Mouse (Mus musculus): ENCODE results near the gene Ncf4. TPM values are rescaled to one million over a fixed set of nuclear protein-coding genes. Genes with fewer than 3 reads are reported as not detected.

The Ncf4 gene
- total RNA-seq, 1 experiment, result 0.31 TPM

DNA sequence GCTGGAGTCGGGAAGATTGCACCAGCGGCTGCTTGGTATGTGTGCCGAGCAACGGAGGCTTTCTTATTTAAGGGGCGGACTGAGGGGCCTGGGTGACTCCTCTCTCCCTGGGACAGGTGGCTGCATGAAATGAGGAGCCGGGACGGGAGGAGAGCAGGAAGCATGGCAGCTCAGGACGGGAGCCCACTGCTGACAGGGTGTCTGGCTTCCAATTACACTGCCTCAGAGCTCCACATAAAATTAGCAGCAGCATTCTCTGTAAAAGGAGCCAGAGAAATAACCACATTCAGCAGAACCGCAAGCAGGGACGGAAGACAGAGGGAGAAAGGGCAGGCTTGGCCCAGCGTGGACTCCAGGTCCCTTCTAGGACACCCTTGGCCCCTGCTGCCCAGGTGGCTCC lies 3.3 kb upstream of the Ncf4 start:
- Histone ChIP-seq H3K9me3 (ENCODE audit: control insufficient read depth, insufficient read depth, low read depth, low read length) (no peaks in the 10 kb centered on the region), H3K9ac (ENCODE audit: insufficient read depth, low read depth, low read length, poor library complexity, severe bottlenecking) (no peak overlapping the region), H3K4me3 (ENCODE audit: insufficient read depth in 1 of 2, low read depth in 1 of 2, low read length in 2 of 2, poor library complexity in 1 of 2, severe bottlenecking in 1 of 2) (no peak overlapping the region), H3K36me3 (ENCODE audit: control insufficient read depth, insufficient read depth, low read length, poor library complexity, severe bottlenecking) (no peaks in the 10 kb centered on the region), H3K4me1 (ENCODE audit: control insufficient read depth in 2 of 2, insufficient read depth in 2 of 2, low read length in 2 of 2, poor library complexity in 1 of 2) (no peaks in the 10 kb centered on the region), H3K27ac (ENCODE audit: insufficient read depth, low read depth, low read length, poor library complexity, severe bottlenecking) (no peak overlapping the region)
- in situ Hi-C loops (cut with MboI; ENCODE audit: low sequenced_read_pairs in 2 of 2, unreplicated experiment in 2 of 2), result no loop called here
- no peak for DNase-seq (ENCODE audit: low read depth, low spot score)
- TF ChIP-seq ZC3H11A (IDR thresholded peaks at IDR 0.05; ENCODE audit: borderline replicate concordance, low read depth, low read length), result no peak
- TF ChIP-seq MAFK (IDR thresholded peaks at IDR 0.05; ENCODE audit: insufficient read depth, low read depth, low read length), result no peak
- no peak for TF ChIP-seq HCFC1 (IDR thresholded peaks at IDR 0.05; ENCODE audit: borderline replicate concordance, insufficient read depth, low read length)
- TF ChIP-seq ZNF384 (IDR thresholded peaks at IDR 0.05; ENCODE audit: low read depth, low read length), result no peak

DNA sequence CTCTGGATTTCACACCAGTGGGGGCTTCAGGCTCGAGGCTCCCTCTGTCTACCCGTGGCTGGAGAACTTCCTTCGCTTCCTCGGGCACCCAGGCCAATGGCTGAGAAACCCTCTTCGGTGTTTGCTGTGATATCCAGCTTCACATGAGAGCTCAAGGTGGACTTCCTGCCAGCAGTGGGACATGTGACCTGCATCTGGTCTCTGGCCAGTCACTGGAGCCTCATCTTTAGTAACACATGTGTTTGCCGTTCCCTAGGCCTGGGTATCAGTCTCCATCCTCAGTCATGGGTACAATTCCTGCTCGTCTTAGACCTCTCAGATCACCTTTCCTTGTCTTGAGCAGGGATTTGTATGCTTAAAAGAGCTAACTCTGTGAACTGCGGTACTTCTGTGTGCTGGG lies 1.5 kb upstream of the Ncf4 start:
- Histone ChIP-seq H3K9ac (ENCODE audit: insufficient read depth, low read depth, low read length, poor library complexity, severe bottlenecking) (no peak overlapping the region), H3K27ac (ENCODE audit: insufficient read depth, low read depth, low read length, poor library complexity, severe bottlenecking) (no peak overlapping the region), H3K9me3 (ENCODE audit: control insufficient read depth, insufficient read depth, low read depth, low read length) (no peaks in the 10 kb centered on the region), H3K4me3 (ENCODE audit: insufficient read depth in 1 of 2, low read depth in 1 of 2, low read length in 2 of 2, poor library complexity in 1 of 2, severe bottlenecking in 1 of 2) (no peak overlapping the region), H3K36me3 (ENCODE audit: control insufficient read depth, insufficient read depth, low read length, poor library complexity, severe bottlenecking) (no peaks in the 10 kb centered on the region), H3K4me1 (ENCODE audit: control insufficient read depth in 2 of 2, insufficient read depth in 2 of 2, low read length in 2 of 2, poor library complexity in 1 of 2) (no peaks in the 10 kb centered on the region)
- no peak for DNase-seq (ENCODE audit: low read depth, low spot score)
- in situ Hi-C loops (cut with MboI; ENCODE audit: low sequenced_read_pairs in 2 of 2, unreplicated experiment in 2 of 2), result no loop called here
- TF ChIP-seq HCFC1 (IDR thresholded peaks at IDR 0.05; ENCODE audit: borderline replicate concordance, insufficient read depth, low read length) (no peak), CHD2 (IDR thresholded peaks at IDR 0.05; ENCODE audit: low read depth, low read length) (no peak), ZNF384 (IDR thresholded peaks at IDR 0.05; ENCODE audit: low read depth, low read length) (no peak), MAFK (IDR thresholded peaks at IDR 0.05; ENCODE audit: insufficient read depth, low read depth, low read length) (no peak), ZC3H11A (IDR thresholded peaks at IDR 0.05; ENCODE audit: borderline replicate concordance, low read depth, low read length) (no peak)

DNA sequence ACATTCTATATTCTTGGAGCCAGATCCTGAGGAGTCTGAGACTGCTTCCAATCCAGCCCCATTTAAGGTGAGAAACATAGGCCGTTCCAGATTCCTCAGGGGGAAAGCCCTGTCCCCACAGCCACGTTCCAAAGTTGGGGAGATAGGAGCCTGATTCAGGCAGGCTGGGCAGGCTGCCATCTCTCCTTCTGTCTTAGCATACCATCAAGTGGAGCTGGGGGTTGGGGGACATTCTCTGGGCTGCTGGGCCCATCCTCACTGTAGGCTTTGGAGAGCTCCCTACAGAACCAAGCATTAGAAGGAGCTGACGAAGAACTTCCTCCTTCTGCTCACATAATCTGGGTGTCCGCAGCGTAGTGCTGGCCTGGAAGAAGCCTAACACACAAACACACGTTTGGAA lies 827 bp upstream of the Ncf4 start:
- Histone ChIP-seq H3K27ac (ENCODE audit: insufficient read depth, low read depth, low read length, poor library complexity, severe bottlenecking) (no peak overlapping the region), H3K4me3 (ENCODE audit: insufficient read depth in 1 of 2, low read depth in 1 of 2, low read length in 2 of 2, poor library complexity in 1 of 2, severe bottlenecking in 1 of 2) (no peak overlapping the region), H3K9ac (ENCODE audit: insufficient read depth, low read depth, low read length, poor library complexity, severe bottlenecking) (no peak overlapping the region), H3K4me1 (ENCODE audit: control insufficient read depth in 2 of 2, insufficient read depth in 2 of 2, low read length in 2 of 2, poor library complexity in 1 of 2) (no peaks in the 10 kb centered on the region), H3K9me3 (ENCODE audit: control insufficient read depth, insufficient read depth, low read depth, low read length) (no peaks in the 10 kb centered on the region), H3K36me3 (ENCODE audit: control insufficient read depth, insufficient read depth, low read length, poor library complexity, severe bottlenecking) (no peaks in the 10 kb centered on the region)
- DNase-seq (ENCODE audit: low read depth, low spot score), result no peak
- in situ Hi-C loops (cut with MboI; ENCODE audit: low sequenced_read_pairs in 2 of 2, unreplicated experiment in 2 of 2), result no loop called here
- TF ChIP-seq CHD2 (IDR thresholded peaks at IDR 0.05; ENCODE audit: low read depth, low read length) (no peak), HCFC1 (IDR thresholded peaks at IDR 0.05; ENCODE audit: borderline replicate concordance, insufficient read depth, low read length) (no peak), ZC3H11A (IDR thresholded peaks at IDR 0.05; ENCODE audit: borderline replicate concordance, low read depth, low read length) (no peak), ZNF384 (IDR thresholded peaks at IDR 0.05; ENCODE audit: low read depth, low read length) (no peak)

DNA sequence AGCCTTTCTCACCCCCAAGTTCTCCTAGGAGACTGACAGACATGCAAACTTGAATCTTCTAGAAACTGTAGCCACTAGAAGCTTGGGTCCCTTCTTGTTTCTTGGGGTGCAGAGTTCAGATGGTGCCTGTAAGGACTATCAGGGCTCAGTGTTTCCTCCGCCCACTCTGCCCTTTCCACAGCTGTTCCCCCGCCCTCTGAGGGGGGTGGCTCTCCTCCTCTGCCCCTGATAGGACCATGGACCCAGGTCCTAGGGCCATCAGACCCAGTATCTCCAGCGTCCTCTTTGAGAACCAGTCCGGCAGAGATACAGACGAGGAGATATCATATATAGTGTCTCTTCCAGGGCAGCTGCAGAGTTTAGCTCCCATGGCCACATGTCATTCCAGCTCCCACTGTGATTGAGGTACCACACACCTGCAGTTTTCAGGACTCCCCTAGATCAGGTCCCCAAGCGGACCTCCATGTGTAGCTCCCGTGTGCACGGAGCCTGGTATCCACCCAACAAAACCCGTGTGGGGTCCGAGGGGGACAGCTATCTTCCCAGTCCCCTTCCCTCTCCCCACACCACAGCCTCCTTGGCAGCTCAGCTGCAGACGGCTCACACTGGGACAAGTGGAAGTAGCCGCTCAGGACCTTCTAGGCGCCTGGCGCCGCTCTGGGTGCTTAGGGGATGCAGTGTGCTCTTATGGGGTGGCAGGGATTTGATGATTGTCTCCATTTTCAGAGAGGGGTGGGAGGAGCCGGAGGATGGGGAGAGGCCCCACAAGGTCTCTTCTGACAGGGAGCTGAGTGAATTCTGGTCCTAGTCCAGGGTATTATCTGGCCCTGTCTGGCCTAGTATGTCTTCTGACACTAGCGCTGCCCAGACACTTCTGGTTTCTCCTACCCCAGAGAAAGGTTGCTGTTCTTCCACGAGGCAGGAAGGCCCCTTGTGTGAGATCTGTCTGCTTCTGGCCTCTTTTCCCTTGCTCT lies 1.8 kb downstream of the Ncf4 start:
- Histone ChIP-seq H3K27ac (ENCODE audit: insufficient read depth, low read depth, low read length, poor library complexity, severe bottlenecking) (no peak overlapping the region), H3K4me3 (ENCODE audit: insufficient read depth in 1 of 2, low read depth in 1 of 2, low read length in 2 of 2, poor library complexity in 1 of 2, severe bottlenecking in 1 of 2) (no peak overlapping the region), H3K9ac (ENCODE audit: insufficient read depth, low read depth, low read length, poor library complexity, severe bottlenecking) (no peak overlapping the region), H3K36me3 (ENCODE audit: control insufficient read depth, insufficient read depth, low read length, poor library complexity, severe bottlenecking) (no peaks in the 10 kb centered on the region), H3K4me1 (ENCODE audit: control insufficient read depth in 2 of 2, insufficient read depth in 2 of 2, low read length in 2 of 2, poor library complexity in 1 of 2) (no peaks in the 10 kb centered on the region), H3K9me3 (ENCODE audit: control insufficient read depth, insufficient read depth, low read depth, low read length) (no peaks in the 10 kb centered on the region)
- TF ChIP-seq ZC3H11A (IDR thresholded peaks at IDR 0.05; ENCODE audit: borderline replicate concordance, low read depth, low read length) (no peak), HCFC1 (IDR thresholded peaks at IDR 0.05; ENCODE audit: borderline replicate concordance, insufficient read depth, low read length) (no peak), CHD2 (IDR thresholded peaks at IDR 0.05; ENCODE audit: low read depth, low read length) (no peak), MAFK (IDR thresholded peaks at IDR 0.05; ENCODE audit: insufficient read depth, low read depth, low read length) (no peak), ZNF384 (IDR thresholded peaks at IDR 0.05; ENCODE audit: low read depth, low read length) (no peak)
- no peak for DNase-seq (ENCODE audit: low read depth, low spot score)
- in situ Hi-C loops (cut with MboI; ENCODE audit: low sequenced_read_pairs in 2 of 2, unreplicated experiment in 2 of 2), result no loop called here
